Mouse (Mus musculus) natural killer cell, adult 2 months (primary cell): ENCODE data around the gene Btbd6.

Experiments
- DNase-seq, 2 experiments: peaks; one replicate each; pipeline ENCODE4 v3.0.0; 2022; ENCODE audit warnings: low spot score in 2 of 2

Gene Btbd6

GRCm38 (mm10) chr12:112952926-112953565 is 23.2 kb upstream of the Btbd6 start:
- no peak for DNase-seq

GRCm38 (mm10) chr12:112955800-112956199 is 20.5 kb upstream of the Btbd6 start:
- DNase-seq = peak; percentile 61 to 73

GRCm38 (mm10) chr12:112958303-112958702 is 18.0 kb upstream of the Btbd6 start:
- DNase-seq = no peak

DNA sequence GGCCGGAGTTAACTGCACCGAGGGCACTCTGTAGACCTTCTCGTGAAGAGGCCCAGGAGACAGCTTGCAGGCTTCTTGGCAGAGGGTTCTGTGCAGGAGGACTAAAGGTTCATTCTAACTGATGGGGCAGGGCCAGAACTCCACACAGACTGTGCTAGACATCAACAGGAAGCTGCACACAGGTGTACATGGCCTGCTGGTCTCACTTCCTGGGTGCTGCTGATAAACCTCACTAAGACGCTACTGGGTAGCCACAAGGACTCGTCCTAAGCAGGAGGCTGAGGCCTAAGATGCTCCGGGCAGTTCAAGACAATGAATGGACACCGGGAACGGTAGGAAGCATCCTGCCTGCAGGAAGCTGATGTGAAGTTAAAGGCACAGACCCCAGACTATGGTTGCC is 16.9 kb upstream of the Btbd6 start:
- no peak for DNase-seq

GRCm38 (mm10) chr12:112961428-112961827 is 14.9 kb upstream of the Btbd6 start:
- no peak for DNase-seq

- DNase-seq = no peak
Observed at GRCm38 (mm10) chr12:112961872-112962271, 14.4 kb upstream of the Btbd6 start.

- no peak for DNase-seq
Observed at GRCm38 (mm10) chr12:112965783-112966182, 10.5 kb upstream of the Btbd6 start.

DNA sequence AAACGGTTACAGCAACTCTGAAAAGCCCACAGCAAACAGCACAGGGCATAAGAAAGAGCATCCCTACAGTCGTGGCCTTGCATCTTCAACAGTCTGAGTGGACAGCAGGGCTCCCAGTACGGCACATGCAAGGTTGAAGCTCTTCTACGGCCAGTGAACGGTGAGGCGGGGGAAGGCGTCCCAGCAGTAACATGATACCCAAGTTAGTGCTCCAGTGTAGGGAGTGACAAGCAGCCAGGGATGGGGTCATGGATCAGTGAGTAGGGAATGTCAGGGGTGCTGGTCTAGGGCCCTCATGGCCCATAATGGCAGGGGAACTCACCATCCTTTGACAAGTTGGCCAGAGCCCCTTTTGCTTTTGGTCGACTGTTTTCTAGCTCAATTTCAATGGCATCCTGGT is 7.3 kb upstream of the Btbd6 start:
- DNase-seq = no peak

DNA sequence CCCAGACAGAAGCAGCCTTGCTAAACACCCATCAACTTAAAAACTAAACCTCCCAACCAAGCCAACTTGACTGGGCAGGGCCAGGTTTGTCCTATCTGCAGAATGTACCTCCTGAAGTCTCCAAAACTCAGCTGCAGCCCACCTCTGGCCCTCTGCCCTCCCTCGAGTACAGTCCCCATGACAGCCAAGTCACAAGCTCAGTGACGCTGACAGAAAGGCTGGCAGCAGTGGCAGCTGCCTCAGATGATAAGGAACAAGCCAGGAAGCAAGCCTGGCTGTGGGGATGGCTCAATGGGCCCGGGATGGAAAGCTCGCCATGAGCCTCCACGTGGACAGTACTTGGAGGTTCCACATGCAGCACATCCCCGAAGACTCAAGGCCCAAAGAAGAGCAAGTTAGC is 6.7 kb upstream of the Btbd6 start:
- DNase-seq = no peak

DNA sequence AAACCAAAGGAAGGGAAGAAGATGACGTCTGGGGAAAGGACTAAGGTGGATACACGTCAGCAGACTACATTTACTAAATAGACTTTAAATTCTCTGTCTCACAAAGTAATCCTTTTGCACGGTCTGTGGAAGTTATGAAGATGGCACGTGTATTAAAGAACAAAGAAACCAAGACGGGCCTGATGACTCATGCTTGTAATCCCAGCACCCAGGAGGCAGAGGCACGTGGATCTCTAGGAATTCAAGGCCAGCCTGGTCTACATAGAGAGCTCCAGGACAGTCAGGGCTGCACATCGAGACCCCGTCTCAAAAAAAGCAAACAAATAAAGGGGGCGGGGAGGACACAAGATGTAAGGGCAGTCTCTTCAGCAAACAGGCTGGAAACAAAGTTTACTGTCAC is 1.5 kb upstream of the Btbd6 start:
- no peak for DNase-seq

- no peak for DNase-seq
Observed at GRCm38 (mm10) chr12:112977156-112977555, 874 bp downstream of the Btbd6 start.

- no peak for DNase-seq
Observed at GRCm38 (mm10) chr12:112982031-112982430, 5.7 kb downstream of the Btbd6 start.

DNA sequence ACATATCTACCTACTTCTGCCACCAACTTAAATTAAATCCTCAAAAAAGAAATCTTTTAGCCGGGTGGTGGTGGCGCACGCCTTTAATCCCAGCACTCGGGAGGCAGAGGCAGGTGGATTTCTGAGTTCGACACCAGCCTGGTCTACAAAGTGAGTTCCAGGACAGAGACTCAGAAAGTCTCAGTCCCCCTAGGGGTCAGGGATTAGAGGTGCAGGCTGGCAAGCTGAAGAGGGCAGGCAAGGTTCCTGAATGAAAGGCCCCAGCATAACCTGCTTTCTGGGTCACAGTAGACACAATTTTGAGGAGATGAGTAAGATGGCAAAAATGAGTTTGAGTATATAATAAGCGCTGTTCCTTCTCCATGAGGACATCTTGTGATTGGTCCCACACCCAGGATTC is 9.1 kb downstream of the Btbd6 start:
- DNase-seq = peak; percentile 21 to 33

DNA sequence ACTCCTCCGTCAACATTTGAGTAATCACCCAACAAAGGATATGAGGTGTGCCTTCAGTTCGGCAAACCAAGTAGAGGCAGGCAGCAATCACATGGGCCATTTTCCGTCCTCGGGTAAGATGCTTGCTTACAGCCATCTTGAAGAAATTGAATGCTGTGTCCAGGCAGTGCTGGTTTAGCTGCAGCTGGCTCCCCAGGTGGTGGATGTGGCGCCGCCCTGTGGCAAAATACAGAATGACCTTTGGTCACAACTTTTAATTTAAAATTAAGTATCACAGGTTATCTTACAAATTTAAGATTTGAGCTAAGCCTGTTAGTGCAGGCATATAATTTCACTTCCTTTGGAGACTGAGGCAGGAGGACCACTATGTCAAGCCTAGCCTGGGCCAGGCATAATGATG is 11.6 kb downstream of the Btbd6 start:
- peak; percentile 25 to 58 for DNase-seq

DNA sequence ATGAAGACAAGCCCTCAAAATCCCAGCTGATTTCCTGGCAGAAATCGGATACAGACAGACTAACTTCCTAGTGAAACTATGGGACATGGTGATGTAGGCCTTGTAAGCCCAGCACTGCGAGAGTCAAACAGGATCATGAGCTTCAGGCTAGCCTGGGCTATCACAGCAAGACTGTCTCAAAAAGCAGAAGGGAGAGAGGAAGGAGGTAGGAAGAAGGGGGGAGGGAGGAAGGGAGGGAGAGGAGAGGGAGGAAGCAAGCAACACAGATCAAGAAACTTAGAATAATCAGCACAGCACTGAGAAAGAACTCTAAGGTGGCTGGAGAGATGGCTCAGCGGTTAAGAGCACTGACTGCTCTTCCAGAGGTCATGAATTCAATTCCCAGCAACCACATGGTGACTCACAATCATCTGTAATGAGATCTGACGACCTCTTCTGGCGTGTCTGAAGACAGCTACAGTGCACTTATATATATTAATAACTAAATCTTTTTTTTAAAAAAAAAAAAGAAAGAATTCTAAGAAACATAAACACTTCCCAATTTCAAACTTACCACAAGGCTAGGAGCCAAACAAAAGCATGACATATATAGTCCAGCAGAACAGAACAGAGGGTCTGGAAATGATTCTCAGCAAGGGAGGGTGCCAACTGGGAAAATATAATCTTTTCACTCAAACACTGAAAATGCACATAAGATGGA is 14.6 kb downstream of the Btbd6 start:
- no peak for DNase-seq

DNA sequence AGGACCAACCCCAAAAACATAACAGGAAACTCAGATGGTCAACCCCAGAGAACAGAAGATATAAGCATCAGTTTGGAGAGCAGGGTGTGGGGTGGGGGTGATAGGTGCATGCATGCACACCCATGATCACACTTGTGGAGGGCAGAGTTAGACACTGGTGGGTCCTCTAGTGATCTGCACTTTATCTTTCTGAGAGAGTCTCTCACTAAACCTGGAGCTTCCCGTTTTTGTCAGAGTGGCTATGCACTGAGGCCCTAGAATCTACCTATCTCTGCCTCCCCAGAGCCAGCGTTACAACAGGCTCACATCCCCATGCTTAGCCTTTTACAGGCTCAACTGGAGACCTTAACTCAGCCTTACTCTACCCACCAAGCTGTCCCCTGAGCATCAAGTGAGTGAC is 15.2 kb downstream of the Btbd6 start:
- no peak for DNase-seq

DNA sequence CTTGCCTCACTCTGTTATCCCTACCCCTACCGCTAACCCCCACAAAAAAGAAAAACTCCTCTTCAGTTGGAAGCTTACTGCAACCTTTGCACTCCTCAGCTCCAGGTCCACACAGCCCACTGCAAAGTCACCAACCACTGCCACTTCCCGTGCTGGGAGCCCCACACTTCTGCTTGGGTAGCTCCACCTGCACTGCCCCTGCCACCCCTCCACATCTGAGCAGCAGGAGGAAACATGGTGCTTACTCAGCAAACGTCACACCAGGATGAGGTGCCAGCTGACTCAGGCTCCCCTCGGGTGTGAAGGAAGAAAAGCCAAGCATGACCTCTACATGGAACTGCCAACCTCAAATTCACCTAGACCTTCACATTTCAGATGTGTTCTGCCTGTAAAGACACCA is 17.9 kb downstream of the Btbd6 start:
- peak; percentile 12 to 35 for DNase-seq

- no peak for DNase-seq
Observed at GRCm38 (mm10) chr12:112999569-113000293, 23.4 kb downstream of the Btbd6 start.

DNA sequence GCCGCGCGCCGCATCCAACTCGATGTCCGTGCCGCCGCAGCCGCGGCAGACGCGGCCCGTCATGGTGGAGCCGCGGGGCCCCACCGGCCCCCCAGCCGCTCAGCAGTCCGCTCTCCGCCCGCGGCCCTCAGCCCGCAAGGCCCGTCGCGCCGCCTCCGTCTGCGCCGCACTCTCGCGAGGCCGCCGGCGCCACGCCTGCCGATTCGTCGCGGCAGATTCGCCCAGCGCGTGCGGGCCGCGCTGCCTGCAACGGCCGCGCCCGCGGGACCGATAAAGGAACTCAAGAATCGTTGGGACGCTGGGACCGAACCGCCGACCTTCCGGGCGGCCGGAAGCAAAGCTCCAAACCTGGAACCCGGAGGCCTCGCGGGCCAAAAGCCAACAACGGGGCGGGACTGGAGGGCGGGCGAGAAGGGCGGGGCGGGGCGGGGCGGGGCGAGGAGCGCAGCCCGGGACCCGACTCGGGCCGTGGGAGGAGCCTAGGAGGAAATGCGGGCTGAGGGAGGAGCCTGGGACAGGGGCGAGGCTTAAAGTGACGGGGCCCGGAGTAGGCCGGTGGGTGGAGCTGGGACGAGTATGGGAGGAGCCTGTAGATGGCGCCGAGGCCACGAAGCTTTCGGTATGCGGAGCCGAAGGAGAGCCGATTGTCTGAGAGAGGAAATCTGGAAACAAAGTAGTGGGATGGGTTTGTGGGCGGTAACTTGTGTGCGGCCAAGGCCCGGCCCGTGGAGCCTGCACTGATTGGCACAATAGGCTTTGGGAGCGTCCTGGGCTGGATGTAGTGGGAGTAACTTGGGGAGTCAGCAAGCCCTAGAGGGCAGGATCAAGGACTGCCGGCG is 24.2 kb downstream of the Btbd6 start, which contains the start of gene Brf1:
TSS of gene Brf1 (minus strand) at position 411 of the 839 bp plus-strand sequence.
- DNase-seq = peak; percentile 96 to 97

- no peak for DNase-seq
Observed at GRCm38 (mm10) chr12:113001133-113001474, 24.8 kb downstream of the Btbd6 start.

DNA sequence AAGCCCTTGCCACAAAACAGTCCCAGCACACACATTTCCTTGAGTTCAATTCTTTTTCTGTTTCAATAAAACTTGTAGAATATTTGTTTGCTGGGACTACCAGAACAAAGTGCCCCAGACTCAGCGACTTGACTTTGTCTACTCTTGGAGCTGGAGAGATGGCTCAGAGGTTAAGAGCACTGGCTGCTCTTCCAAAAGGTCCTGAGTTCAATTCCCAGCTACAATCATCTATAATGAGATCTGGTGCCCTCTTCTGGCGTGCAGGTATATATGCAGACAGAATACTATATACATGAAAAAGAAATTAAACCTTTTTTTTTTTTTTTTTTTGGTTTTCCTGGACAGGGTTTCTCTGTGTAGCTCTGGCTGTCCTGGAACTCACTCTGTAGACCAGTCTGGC is 26.4 kb downstream of the Btbd6 start:
- peak; percentile 26 to 36 for DNase-seq

DNA sequence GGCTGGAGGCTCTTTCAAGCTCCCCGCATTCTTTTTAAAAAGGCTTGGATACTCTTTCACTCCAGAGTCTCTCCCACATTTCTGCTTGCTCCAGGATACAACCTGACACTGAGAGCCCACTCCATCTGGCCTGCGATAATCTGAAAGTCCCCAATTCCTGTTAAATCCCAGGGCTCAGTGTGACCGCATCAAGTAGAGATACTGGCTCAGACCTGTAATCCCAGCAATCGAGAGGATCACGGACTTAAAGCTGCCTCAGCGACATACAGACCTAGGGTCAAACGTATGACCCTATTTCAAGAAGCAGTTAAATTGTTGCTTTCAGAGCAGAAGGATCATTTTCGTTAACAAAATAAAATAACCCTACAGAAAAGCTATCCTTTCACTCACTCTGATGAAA is 27.7 kb downstream of the Btbd6 start:
- no peak for DNase-seq
